Mouse (Mus musculus) neural tube, embryonic 11.5 days (tissue): ENCODE data around the gene Dlx3. TPM values are rescaled to one million over a fixed set of nuclear protein-coding genes. Genes with fewer than 3 reads are reported as not detected.

Experiments used
- ATAC-seq: fragments of 200-750 bp; cut with Nextera tagmentation; 2 replicates; pipeline ENCODE4 v1.8.0; 2017; ENCODE audit warnings: moderate number of reproducible peaks, mild to moderate bottlenecking, moderate TSS enrichment, moderate library complexity; ENCODE audit not compliant: insufficient read depth, low FRiP score, low TSS enrichment
- DNase-seq: peaks from one replicate; pipeline ENCODE4 v3.0.0-alpha.2; 2015; ENCODE audit warnings: low spot score
- H3K27ac ChIP-seq: fragments of 300-500 bp; sonication (generic); 2 replicates; pipeline ENCODE4 v1.5.1; 2014; ENCODE audit warnings: low read depth, mild to moderate bottlenecking, low read length
- H3K27me3 ChIP-seq: fragments of 300-500 bp; sonication (generic); 2 replicates; pipeline ENCODE4 v1.6.1; 2014; ENCODE audit warnings: mild to moderate bottlenecking, low read length, mixed read lengths; ENCODE audit not compliant: control insufficient read depth, insufficient read depth
- H3K36me3 ChIP-seq: fragments of 300-500 bp; sonication (generic); 2 replicates; pipeline ENCODE4 v1.6.1; 2014; ENCODE audit warnings: mild to moderate bottlenecking, low read length, moderate library complexity, mixed read lengths; ENCODE audit not compliant: control insufficient read depth, insufficient read depth
- H3K4me1 ChIP-seq: fragments of 300-500 bp; sonication (generic); 2 replicates; pipeline ENCODE4 v1.6.1; 2014; ENCODE audit warnings: low read length, mixed read lengths; ENCODE audit not compliant: control insufficient read depth, insufficient read depth
- H3K4me2 ChIP-seq: fragments of 300-500 bp; sonication (generic); 2 replicates; pipeline ENCODE4 v1.6.1; 2014; ENCODE audit warnings: low read depth, mild to moderate bottlenecking, moderate library complexity
- H3K4me3 ChIP-seq: fragments of 300-500 bp; sonication (generic); 2 replicates; pipeline ENCODE4 v1.5.1; 2014; ENCODE audit warnings: low read depth, low read length
- H3K9ac ChIP-seq: fragments of 300-500 bp; sonication (generic); 2 replicates; pipeline ENCODE4 v1.6.1; 2014; ENCODE audit warnings: mild to moderate bottlenecking, low read length
- H3K9me3 ChIP-seq: fragments of 300-500 bp; sonication (generic); 2 replicates; pipeline ENCODE4 v1.6.1; 2016; ENCODE audit warnings: low read length; ENCODE audit not compliant: control insufficient read depth
- WGBS: fragments of 180-500 bp; shearing (Covaris S2); extraction: QIAGEN DNeasy Blood & Tissue Kit; methylation state at CpG from one replicate; pipeline ENCODE4 v1.1.7; 2014; 5-methylcytosine and 5-hydroxymethylcytosine counted together
- polyA plus RNA-seq: library from polyadenylated mRNA; unstranded; fragments of >200 nt; fragmentation: Nextera tagmentation; extraction: Ambion mirVana; gene quantifications from 2 replicates; pipeline ENCODE4 v1.2.1, GENCODE M21; 2014

Dlx3 gene
- polyA plus RNA-seq, 1 experiment from 2014 or later, result 2.2 TPM

DNA sequence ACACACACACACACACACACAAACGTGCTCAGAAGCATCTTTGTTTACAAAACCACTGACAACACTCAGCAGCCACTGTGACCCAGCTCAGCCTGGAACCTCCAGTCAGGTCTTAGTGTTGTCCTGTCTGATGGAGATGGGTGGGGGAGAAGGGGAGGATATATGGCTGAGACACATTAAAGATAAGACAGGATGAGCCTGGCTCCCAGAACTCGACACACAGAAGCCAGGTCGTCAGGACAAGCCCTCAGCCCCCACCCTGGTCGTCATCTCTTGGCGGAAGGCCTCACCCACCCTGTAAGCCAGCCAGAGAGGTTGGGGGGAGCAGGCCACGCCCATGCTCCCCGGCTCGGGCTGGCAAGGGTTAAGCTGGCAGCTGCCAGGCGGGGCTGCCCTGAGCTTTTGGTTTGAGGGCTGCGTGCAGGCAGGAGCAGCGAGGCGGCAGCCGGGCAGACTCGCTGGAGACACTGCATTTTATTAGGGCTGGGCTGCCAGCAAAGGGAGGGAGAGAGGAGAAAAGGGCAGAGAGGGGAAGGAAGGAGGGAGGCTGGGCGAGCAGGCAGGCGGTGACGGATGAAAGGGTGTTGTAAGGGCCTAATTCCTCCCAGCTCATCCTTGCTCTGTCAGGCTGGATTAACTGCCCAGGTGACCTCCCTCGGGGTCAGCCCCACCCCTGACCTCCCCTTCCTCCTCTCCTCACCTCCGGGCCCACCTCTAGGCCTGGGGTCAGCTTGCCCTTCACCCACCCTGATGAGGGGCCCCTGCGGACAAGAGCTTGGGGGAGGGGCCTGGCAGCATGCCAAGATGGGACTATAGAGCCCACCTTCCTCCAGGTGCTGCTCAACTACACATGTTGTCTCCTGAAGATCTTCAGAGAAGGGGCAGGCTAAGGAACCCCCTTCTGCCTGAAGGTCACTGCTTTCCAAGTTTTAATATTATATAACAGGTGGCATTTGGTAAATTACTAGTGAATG lies 6.6 kb downstream of the Dlx3 start:
- H3K9me3 ChIP-seq, result no peaks in the 10 kb centered on the region
- no peak overlapping the region for H3K27ac ChIP-seq
- WGBS, result under 1% methylated on average over 17 of the region's 20 CpGs
- ATAC-seq (no peak; the same call in 1 of the 2 replicates), DNase-seq (peak; percentile 60)
- no peaks in the 10 kb centered on the region for H3K4me1 ChIP-seq
- H3K9ac ChIP-seq, result no peak overlapping the region
- H3K36me3 ChIP-seq, result no peaks in the 10 kb centered on the region
- peak overlapping the region; percentile 28; the same call in 1 of the 2 replicates for H3K4me2 ChIP-seq
- H3K27me3 ChIP-seq, result peaks cover 47% of the 10 kb centered on the region
- H3K4me3 ChIP-seq, result no peak overlapping the region

GRCm38 (mm10) chr11:95128359-95128758 lies 8.4 kb downstream of the Dlx3 start:
- Histone ChIP-seq H3K36me3 (no peaks in the 10 kb centered on the region), H3K9me3 (no peaks in the 10 kb centered on the region), H3K4me3 (no peak overlapping the region), H3K4me1 (no peaks in the 10 kb centered on the region), H3K27ac (no peak overlapping the region), H3K9ac (no peak overlapping the region), H3K4me2 (no peak overlapping the region), H3K27me3 (peaks cover 29% of the 10 kb centered on the region)
- DNase-seq, result no peak
- ATAC-seq, result no peak
- 58% methylated on average over 11 of the region's 11 CpGs for WGBS

DNA sequence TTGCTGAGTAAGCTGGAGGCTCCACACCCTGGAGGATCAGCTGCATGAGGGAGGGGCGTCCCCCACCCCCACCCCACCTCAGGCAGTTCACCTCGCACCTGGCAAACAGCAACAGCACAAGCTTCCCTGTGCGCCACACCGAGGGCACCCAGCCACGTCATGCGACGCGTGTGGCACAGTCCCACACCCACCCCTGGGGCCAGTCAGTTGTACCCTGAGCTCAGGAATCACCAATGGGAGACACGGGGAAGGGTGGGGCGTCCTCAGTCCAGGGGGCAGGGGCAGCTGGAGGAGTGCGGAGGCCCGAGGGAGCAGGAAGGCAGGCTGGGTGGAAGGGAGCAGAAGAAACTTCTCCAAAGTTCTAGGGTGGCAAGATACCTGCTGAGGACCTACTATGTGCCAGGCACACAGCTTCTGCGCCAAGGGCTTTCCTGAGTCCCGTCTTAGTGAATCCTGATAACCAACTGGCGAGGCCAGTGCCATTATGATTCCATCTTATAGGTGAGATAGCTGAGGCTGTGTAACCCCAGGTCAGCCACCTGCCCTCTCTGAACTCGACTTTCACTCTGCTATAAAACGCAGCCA lies 10.8 kb downstream of the Dlx3 start:
- no peak for DNase-seq
- no peak overlapping the region for H3K9ac ChIP-seq
- H3K36me3 ChIP-seq, result no peaks in the 10 kb centered on the region
- WGBS, result 73% methylated on average over 17 of the region's 17 CpGs
- H3K27ac ChIP-seq, result no peak overlapping the region
- no peak overlapping the region for H3K4me2 ChIP-seq
- no peak for ATAC-seq
- no peak overlapping the region for H3K4me3 ChIP-seq
- peaks cover 8% of the 10 kb centered on the region for H3K27me3 ChIP-seq
- H3K4me1 ChIP-seq, result no peaks in the 10 kb centered on the region
- no peaks in the 10 kb centered on the region for H3K9me3 ChIP-seq

DNA sequence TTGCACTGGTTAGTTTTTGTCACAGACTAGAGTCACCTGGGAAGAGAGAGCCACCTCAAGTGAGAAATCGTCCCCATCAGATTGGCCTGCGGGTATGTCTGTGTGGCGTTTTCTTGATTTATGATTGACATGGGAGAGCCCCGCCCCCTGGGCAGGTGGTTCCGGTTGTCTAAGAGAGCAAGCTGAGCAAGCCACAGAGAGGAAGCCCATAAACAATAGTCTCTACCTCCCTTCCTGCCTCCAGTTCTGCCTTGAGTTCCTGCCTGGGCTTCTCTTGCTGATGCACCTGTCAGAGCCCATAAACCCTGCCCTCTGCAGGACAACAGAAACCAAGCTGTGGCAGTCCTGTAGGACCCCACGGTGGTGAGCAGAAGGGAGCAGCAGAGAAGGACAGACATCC lies 13.4 kb downstream of the Dlx3 start:
- Histone ChIP-seq H3K4me2 (no peak overlapping the region), H3K27me3 (peaks cover 21% of the 10 kb centered on the region), H3K9me3 (no peaks in the 10 kb centered on the region), H3K27ac (no peak overlapping the region), H3K4me3 (no peak overlapping the region), H3K36me3 (no peaks in the 10 kb centered on the region), H3K9ac (no peak overlapping the region), H3K4me1 (no peaks in the 10 kb centered on the region)
- 71% methylated on average over 6 of the region's 6 CpGs for WGBS
- ATAC-seq, result no peak
- no peak for DNase-seq

- no peak for DNase-seq
These were observed 17.4 kb downstream of the Dlx3 start for GRCm38 (mm10) chr11:95137281-95137680.

GRCm38 (mm10) chr11:95139871-95140270 lies 20.0 kb downstream of the Dlx3 start:
- ATAC-seq (no peak), DNase-seq (no peak)
- Histone ChIP-seq H3K27ac (no peak overlapping the region), H3K27me3 (peaks cover 82% of the 10 kb centered on the region), H3K4me1 (0 out of 2 replicates have a peak, but pooled peaks cover 3% of the 10 kb centered on the region), H3K4me3 (no peak overlapping the region), H3K9ac (no peak overlapping the region), H3K9me3 (no peaks in the 10 kb centered on the region), H3K4me2 (no peak overlapping the region), H3K36me3 (no peaks in the 10 kb centered on the region)
- WGBS, result 48% methylated on average over 5 of the region's 5 CpGs

More at GRCm38 (mm10) chr11:95137281-95137680, 17.4 kb downstream of the Dlx3 start:
- no peaks in the 10 kb centered on the region for H3K9me3 ChIP-seq
- WGBS, result 7% methylated on average over 6 of the region's 6 CpGs
- H3K4me3 ChIP-seq, result no peak overlapping the region
- H3K27me3 ChIP-seq, result peaks cover 58% of the 10 kb centered on the region
- H3K4me2 ChIP-seq, result no peak overlapping the region
- ATAC-seq, result no peak
- no peak overlapping the region for H3K27ac ChIP-seq
- 0 out of 2 replicates have a peak, but pooled peaks cover 3% of the 10 kb centered on the region for H3K4me1 ChIP-seq
- no peak overlapping the region for H3K9ac ChIP-seq
- H3K36me3 ChIP-seq, result no peaks in the 10 kb centered on the region

DNA sequence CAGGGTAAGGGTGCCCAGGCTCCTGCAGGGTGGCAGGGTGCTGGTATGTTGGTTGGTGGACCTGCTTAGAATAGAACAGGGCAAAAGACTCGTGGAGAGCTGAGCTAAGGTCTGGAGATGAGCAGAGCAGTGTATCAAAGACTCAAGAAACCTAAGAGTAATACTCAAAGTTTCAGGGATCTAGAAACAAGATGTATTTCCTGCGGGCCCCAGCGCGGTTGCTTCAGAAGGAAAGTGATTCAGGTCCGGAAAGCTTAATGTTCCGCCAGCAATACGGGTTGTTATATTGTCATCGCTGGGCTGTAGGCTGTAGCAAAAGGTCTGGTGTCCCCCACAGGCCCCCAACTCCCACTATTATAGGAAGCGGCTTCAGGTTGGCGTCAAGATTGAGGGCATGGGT lies 22.3 kb downstream of the Dlx3 start:
- 10% methylated on average over 10 of the region's 10 CpGs for WGBS
- Histone ChIP-seq H3K9me3 (no peaks in the 10 kb centered on the region), H3K27me3 (peaks cover 95% of the 10 kb centered on the region), H3K9ac (no peak overlapping the region), H3K4me2 (no peak overlapping the region), H3K4me1 (peaks cover 10% of the 10 kb centered on the region; the same call in 1 of the 2 replicates), H3K4me3 (no peak overlapping the region), H3K36me3 (no peaks in the 10 kb centered on the region), H3K27ac (no peak overlapping the region)
- no peak for ATAC-seq
- DNase-seq, result no peak

DNA sequence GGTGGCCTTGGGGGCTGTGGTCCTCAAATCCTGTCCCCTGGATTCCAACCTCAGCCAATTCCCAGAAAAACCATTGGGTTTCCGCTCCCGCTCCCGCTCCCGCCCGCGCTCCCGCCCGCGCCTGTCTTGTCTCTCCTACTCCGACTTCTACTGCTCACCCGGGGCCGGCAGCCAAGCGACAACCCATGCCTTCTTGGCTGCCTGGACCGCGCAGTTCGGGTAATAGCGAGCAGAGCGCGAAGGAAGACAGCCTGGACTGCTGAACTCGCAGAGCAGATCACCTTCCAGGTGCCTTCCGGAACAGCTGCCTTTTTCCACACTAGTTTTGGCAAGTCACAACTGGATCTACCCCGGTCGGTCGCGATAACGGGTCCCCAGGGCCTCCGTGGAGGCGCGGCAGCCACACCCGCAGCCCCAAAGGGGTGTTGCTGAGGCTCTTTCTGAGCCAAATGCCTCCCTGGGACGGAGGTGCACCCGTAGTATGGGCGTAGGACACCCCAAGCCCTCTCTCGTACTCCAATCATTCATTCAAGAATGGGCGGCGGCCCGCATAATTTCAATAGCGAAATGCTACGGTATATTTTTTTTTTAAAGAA lies 23.2 kb downstream of the Dlx3 start:
- no peak overlapping the region for H3K4me2 ChIP-seq
- H3K27me3 ChIP-seq, result peaks cover 97% of the 10 kb centered on the region
- H3K4me1 ChIP-seq, result peaks cover 10% of the 10 kb centered on the region; the same call in 1 of the 2 replicates
- H3K36me3 ChIP-seq, result no peaks in the 10 kb centered on the region
- WGBS, result 2% methylated on average over 39 of the region's 39 CpGs
- H3K27ac ChIP-seq, result no peak overlapping the region
- H3K4me3 ChIP-seq, result 0 out of 2 replicates have a peak overlapping the region, but pooled peaks have one; percentile 3
- ATAC-seq (no peak), DNase-seq (peak; percentile 51)
- H3K9me3 ChIP-seq, result no peaks in the 10 kb centered on the region
- H3K9ac ChIP-seq, result no peak overlapping the region
